Mouse (Mus musculus) intestine, postnatal 0 days (tissue): ENCODE measurements around the gene Emc3. TPM values are rescaled to one million over a fixed set of nuclear protein-coding genes. Genes with fewer than 3 reads are reported as not detected.
A peak's percentile ranks its signal among the peaks of the same experiment; 100 is the strongest.

Experiments
- ATAC-seq: fragments of 200-750 bp; cut with Nextera tagmentation; 2 replicates; pipeline ENCODE4 v1.8.0; 2017; ENCODE audit warnings: mild to moderate bottlenecking, moderate TSS enrichment, moderate library complexity
- H3K27ac ChIP-seq: fragments of 300-500 bp; sonication (generic); 2 replicates; pipeline ENCODE4 v1.5.1; 2014; ENCODE audit warnings: mild to moderate bottlenecking, low read depth, low read length, moderate library complexity
- H3K27me3 ChIP-seq: fragments of 300-500 bp; sonication (generic); replicated peaks from 2 replicates; pipeline ENCODE4 v1.6.1; 2014; ENCODE audit warnings: low read length, mixed read lengths; ENCODE audit not compliant: control insufficient read depth, insufficient read depth
- H3K36me3 ChIP-seq: fragments of 300-500 bp; sonication (generic); 2 replicates; pipeline ENCODE4 v1.6.1; 2014; ENCODE audit warnings: mild to moderate bottlenecking, moderate library complexity; ENCODE audit not compliant: control insufficient read depth, insufficient read depth
- H3K4me1 ChIP-seq: fragments of 300-500 bp; sonication (generic); replicated peaks from 2 replicates; pipeline ENCODE4 v1.6.1; 2014; ENCODE audit warnings: antibody characterized with exemption, low read length, mixed read lengths; ENCODE audit not compliant: control insufficient read depth, insufficient read depth
- H3K4me2 ChIP-seq: fragments of 300-500 bp; sonication (generic); replicated peaks from 2 replicates; pipeline ENCODE4 v1.6.1; 2014; ENCODE audit warnings: low read depth, mild to moderate bottlenecking, moderate library complexity
- H3K4me3 ChIP-seq: fragments of 300-500 bp; sonication (generic); 2 replicates; pipeline ENCODE4 v1.5.1; 2014; ENCODE audit warnings: low read depth, low read length
- H3K9ac ChIP-seq: fragments of 300-500 bp; sonication (generic); 2 replicates; pipeline ENCODE4 v1.6.1; 2014; ENCODE audit warnings: mild to moderate bottlenecking, low read depth, low read length
- H3K9me3 ChIP-seq: fragments of 300-500 bp; sonication (generic); 2 replicates; pipeline ENCODE4 v1.6.1; 2016; ENCODE audit warnings: mixed run types; ENCODE audit not compliant: control insufficient read depth
- CTCF ChIP-seq: sonication (generic); IDR thresholded peaks from 2 replicates; pipeline ENCODE4 v1.5.1; 2016; ENCODE audit warnings: low read depth, mild to moderate bottlenecking, control low read depth, antibody characterized with exemption, moderate library complexity
- WGBS: fragments of 180-500 bp; shearing (Covaris S2); extraction: QIAGEN DNeasy Blood & Tissue Kit; methylation state at CpG from one replicate; pipeline ENCODE4 v1.1.7; 2014; 5-methylcytosine and 5-hydroxymethylcytosine counted together
- polyA plus RNA-seq: library from polyadenylated mRNA; unstranded; fragments of >200 nt; fragmentation: Nextera tagmentation; extraction: Ambion mirVana; gene quantifications from 2 replicates; pipeline ENCODE4 v1.2.1, GENCODE M21; 2015

Emc3 gene
- polyA plus RNA-seq, 1 experiment from 2014 or later: 77.9 TPM

- 0 out of 2 replicates have a peak, but pooled peaks have one; percentile 41 for ATAC-seq
- H3K4me3 ChIP-seq: 0 out of 2 replicates have a peak within 1 kb of the TSS, but pooled peaks have one; percentile 3
- peak within 1 kb of the TSS; percentile 24 for H3K4me2 ChIP-seq
- 3% methylated on average over 28 of the region's 32 CpGs for WGBS
- no peak within 1 kb of the TSS for H3K9ac ChIP-seq
- H3K4me1 ChIP-seq: no peaks in the 10 kb centered on the region
- TF ChIP-seq CTCF: no peak
- H3K27me3 ChIP-seq: peaks cover 21% of the 10 kb centered on the region; the same call in 1 of the 2 replicates
- H3K9me3 ChIP-seq: no peaks in the 10 kb centered on the region
- H3K27ac ChIP-seq: no peak within 1 kb of the TSS
- no peaks in the 10 kb centered on the region for H3K36me3 ChIP-seq
Measured at GRCm38 (mm10) chr6:113501388-113502084, 29.9 kb downstream of the Emc3 start, which contains the start of gene Prrt3. Prrt3 (minus strand) TSS chr6:113501931.

- Histone ChIP-seq H3K9me3 (no peaks in the 10 kb centered on the region), H3K9ac (no peak overlapping the region), H3K36me3 (no peaks in the 10 kb centered on the region), H3K27me3 (peaks cover 28% of the 10 kb centered on the region; the same call in 1 of the 2 replicates), H3K27ac (no peak overlapping the region), H3K4me2 (no peak overlapping the region), H3K4me3 (no peak overlapping the region), H3K4me1 (0 out of 2 replicates have a peak, but pooled peaks cover 6% of the 10 kb centered on the region)
- no peak for ATAC-seq
- no peak for TF ChIP-seq CTCF
- WGBS: 76% methylated on average over 6 of the region's 6 CpGs
Measured at GRCm38 (mm10) chr6:113499346-113499745, 32.1 kb downstream of the Emc3 start.

- Histone ChIP-seq H3K4me3 (peak overlapping the region; percentile 35), H3K4me1 (0 out of 2 replicates have a peak, but pooled peaks cover 6% of the 10 kb centered on the region), H3K27ac (no peak overlapping the region), H3K4me2 (peak overlapping the region; percentile 70), H3K27me3 (peaks cover 10% of the 10 kb centered on the region; the same call in 1 of the 2 replicates), H3K9me3 (no peaks in the 10 kb centered on the region), H3K9ac (peak overlapping the region; percentile 40; the same call in 1 of the 2 replicates), H3K36me3 (peaks cover 13% of the 10 kb centered on the region; the same call in 1 of the 2 replicates)
- no peak for TF ChIP-seq CTCF
- 44% methylated on average over 28 of the region's 28 CpGs for WGBS
- peak; percentile 5 for ATAC-seq
Measured at GRCm38 (mm10) chr6:113495071-113495675, 36.3 kb downstream of the Emc3 start.

GRCm38 (mm10) chr6:113494258-113494788, 37.1 kb downstream of the Emc3 start:
- peak; percentile 89 for ATAC-seq
- H3K4me3 ChIP-seq: peak overlapping the region; percentile 35
- peak overlapping the region; percentile 22 for H3K27ac ChIP-seq
- no peaks in the 10 kb centered on the region for H3K9me3 ChIP-seq
- peak overlapping the region; percentile 40 for H3K9ac ChIP-seq
- peaks cover 21% of the 10 kb centered on the region; the same call in 1 of the 2 replicates for H3K36me3 ChIP-seq
- TF ChIP-seq CTCF: peak; percentile 90
- H3K27me3 ChIP-seq: peaks cover 10% of the 10 kb centered on the region; the same call in 1 of the 2 replicates
- 0 out of 2 replicates have a peak, but pooled peaks cover 6% of the 10 kb centered on the region for H3K4me1 ChIP-seq
- under 1% methylated on average over 51 of the region's 54 CpGs for WGBS
- H3K4me2 ChIP-seq: peak overlapping the region; percentile 70

GRCm38 (mm10) chr6:113492101-113492864, 39.2 kb downstream of the Emc3 start:
- Histone ChIP-seq H3K4me2 (no peak overlapping the region), H3K36me3 (peaks cover 25% of the 10 kb centered on the region; the same call in 1 of the 2 replicates), H3K27ac (no peak overlapping the region), H3K9ac (no peak overlapping the region), H3K27me3 (peaks cover 7% of the 10 kb centered on the region; the same call in 1 of the 2 replicates), H3K9me3 (no peaks in the 10 kb centered on the region), H3K4me3 (no peak overlapping the region), H3K4me1 (0 out of 2 replicates have a peak, but pooled peaks cover 6% of the 10 kb centered on the region)
- ATAC-seq: no peak
- WGBS: 78% methylated on average over 24 of the region's 24 CpGs
- TF ChIP-seq CTCF: no peak
